24 mouse cellular contexts compared by ENCODE assay signal in genomic region chr8:106313799-106314198, GRCm38 (mm10). TPM values are rescaled to one million over a fixed set of nuclear protein-coding genes. Genes with fewer than 3 reads are reported as not detected.
A peak's percentile ranks its signal among the peaks of the same experiment; 100 is the strongest.
DNase-seq lines count a peak whose midpoint lies in the region; ATAC-seq and TF ChIP-seq lines count a peak whose summit lies in the region.
"Had no signal": no experiment of that assay in that cellular context is flagged by ENCODE, and none has a peak within 500 bp of the region (broad histone marks: within the 10 kb centered on the region; RNA-seq: fewer than 3 reads in every experiment).

No protein-coding gene starts in this region.

- DNase-seq in cerebellum, adult 9-11 months, result peak; percentile 20
- no peak for DNase-seq in cerebellum, postnatal 25 days
- no peak for DNase-seq in kidney, postnatal 14 days
- DNase-seq: adrenal gland, adult 2 months; adrenal gland, postnatal 14 days; cerebellum, adult 8-10 months; embryo, embryonic 11 days; gastrocnemius, postnatal 10 days; gastrocnemius, postnatal 36 days; heart, postnatal 36 days; kidney, adult 2 months had no signal

- no peak overlapping the region for H3K4me3 ChIP-seq in hindbrain, embryonic 15.5 days
- no peak overlapping the region for H3K4me3 ChIP-seq in hindbrain, embryonic 12.5 days
- H3K4me3 ChIP-seq in cortical plate, adult 2 months (ENCODE audit: insufficient read depth, low read length), result no peak overlapping the region
- H3K4me3 ChIP-seq: embryonic facial prominence, embryonic 10.5 days; embryonic facial prominence, embryonic 13.5 days; erythroblast, embryonic 14.5 days; forebrain, embryonic 13.5 days; hindbrain, embryonic 10.5 days had no signal

- 0 out of 2 replicates have a peak, but pooled peaks have one; percentile 15 for ATAC-seq in hindbrain, embryonic 15.5 days (ENCODE audit: low FRiP score, low read depth)
- no peak for ATAC-seq in hindbrain, embryonic 12.5 days (ENCODE audit: low FRiP score)
- ATAC-seq: CD4-positive, CD25-positive, alpha-beta regulatory T cell, adult 4 months; forebrain, embryonic 13.5 days; forebrain, embryonic 16.5 days; intestine, postnatal 0 days had no signal

- peaks cover 5% of the 10 kb centered on the region for H3K4me1 ChIP-seq in hindbrain, embryonic 15.5 days (replicated peaks)
- peaks cover 4% of the 10 kb centered on the region; the same call in 1 of the 2 replicates for H3K4me1 ChIP-seq in hindbrain, embryonic 12.5 days
- peaks cover 10% of the 10 kb centered on the region for H3K4me1 ChIP-seq in cortical plate, adult 2 months (ENCODE audit: control insufficient read depth, insufficient read depth, low read length)
- H3K4me1 ChIP-seq: embryonic facial prominence, embryonic 13.5 days; forebrain, embryonic 13.5 days had no signal

- H3K9me3 ChIP-seq in hindbrain, embryonic 15.5 days, result no peaks in the 10 kb centered on the region
- H3K9me3 ChIP-seq in hindbrain, embryonic 12.5 days (replicated peaks), result no peaks in the 10 kb centered on the region
- H3K9me3 ChIP-seq: embryonic facial prominence, embryonic 10.5 days; embryonic facial prominence, embryonic 13.5 days; forebrain, embryonic 13.5 days; hindbrain, embryonic 10.5 days had no signal

- no peaks in the 10 kb centered on the region for H3K36me3 ChIP-seq in hindbrain, embryonic 15.5 days
- H3K36me3 ChIP-seq in hindbrain, embryonic 12.5 days, result no peaks in the 10 kb centered on the region
- H3K36me3 ChIP-seq: embryonic facial prominence, embryonic 10.5 days; embryonic facial prominence, embryonic 13.5 days; hindbrain, embryonic 10.5 days had no signal

- H3K27ac ChIP-seq in hindbrain, embryonic 15.5 days (replicated peaks), result no peak overlapping the region
- H3K27ac ChIP-seq in hindbrain, embryonic 12.5 days, result no peak overlapping the region
- 0 out of 2 replicates have a peak overlapping the region, but pooled peaks have one; percentile 12 for H3K27ac ChIP-seq in cortical plate, adult 2 months (ENCODE audit: insufficient read depth, low read length)
- H3K27ac ChIP-seq: embryonic facial prominence, embryonic 10.5 days; embryonic facial prominence, embryonic 13.5 days; forebrain, embryonic 13.5 days; hindbrain, embryonic 10.5 days; hindbrain, embryonic 14.5 days had no signal

- no peak for TF ChIP-seq POLR2A in cortical plate, adult 2 months (IDR thresholded peaks at IDR 0.05; ENCODE audit: extremely low read depth, insufficient read depth, low read length)

- 60% methylated on average over 2 of the region's 2 CpGs for WGBS in hindbrain, embryonic 15.5 days
- 62% methylated on average over 2 of the region's 2 CpGs for WGBS in hindbrain, embryonic 12.5 days

- H3K9ac ChIP-seq in hindbrain, embryonic 15.5 days, result no peak overlapping the region
- no peak overlapping the region for H3K9ac ChIP-seq in hindbrain, embryonic 12.5 days
- H3K9ac ChIP-seq: embryonic facial prominence, embryonic 13.5 days; forebrain, embryonic 13.5 days; hindbrain, embryonic 14.5 days had no signal

- H3K4me2 ChIP-seq in hindbrain, embryonic 15.5 days, result no peak overlapping the region
- H3K4me2 ChIP-seq in hindbrain, embryonic 12.5 days (replicated peaks), result no peak overlapping the region
- H3K4me2 ChIP-seq: embryonic facial prominence, embryonic 13.5 days; forebrain, embryonic 13.5 days; heart, embryonic 11.5 days; hindbrain, embryonic 14.5 days had no signal

- no peaks in the 10 kb centered on the region for H3K27me3 ChIP-seq in hindbrain, embryonic 15.5 days
- no peaks in the 10 kb centered on the region for H3K27me3 ChIP-seq in hindbrain, embryonic 12.5 days
- H3K27me3 ChIP-seq: embryonic facial prominence, embryonic 13.5 days; forebrain, embryonic 13.5 days had no signal

- TF ChIP-seq CTCF in cortical plate, adult 2 months (IDR thresholded peaks at IDR 0.05; ENCODE audit: extremely low read depth, insufficient read depth, low read length), result no peak

RNA-seq across cellular contexts. Expression of gene Smpd3, which starts 24.0 kb away (rescaled TPM):
- polyA plus RNA-seq in hindbrain, embryonic 15.5 days (2015; fragmentation: Nextera tagmentation; extraction: Ambion mirVana), result 52.6 and 57.8 TPM in 2 replicates
- polyA plus RNA-seq in hindbrain, embryonic 12.5 days (2016; fragmentation: Nextera tagmentation; extraction: Ambion mirVana), result 29.2 and 31.2 TPM in 2 replicates
- polyA plus RNA-seq in cortical plate, adult 2 months (2012; rRNA removed), result 26.4 and 31.9 TPM in 2 replicates
- polyA plus RNA-seq: erythroblast, embryonic 14.5 days had no signal
